Mouse (Mus musculus): ENCODE data around the gene Mcam. TPM values are rescaled to one million over a fixed set of nuclear protein-coding genes. Genes with fewer than 3 reads are reported as not detected.

Gene Mcam
- polyA plus RNA-seq (2015; fragmentation: Nextera tagmentation; extraction: Ambion mirVana), result 4.4 and 4.8 TPM in 2 replicates

DNA sequence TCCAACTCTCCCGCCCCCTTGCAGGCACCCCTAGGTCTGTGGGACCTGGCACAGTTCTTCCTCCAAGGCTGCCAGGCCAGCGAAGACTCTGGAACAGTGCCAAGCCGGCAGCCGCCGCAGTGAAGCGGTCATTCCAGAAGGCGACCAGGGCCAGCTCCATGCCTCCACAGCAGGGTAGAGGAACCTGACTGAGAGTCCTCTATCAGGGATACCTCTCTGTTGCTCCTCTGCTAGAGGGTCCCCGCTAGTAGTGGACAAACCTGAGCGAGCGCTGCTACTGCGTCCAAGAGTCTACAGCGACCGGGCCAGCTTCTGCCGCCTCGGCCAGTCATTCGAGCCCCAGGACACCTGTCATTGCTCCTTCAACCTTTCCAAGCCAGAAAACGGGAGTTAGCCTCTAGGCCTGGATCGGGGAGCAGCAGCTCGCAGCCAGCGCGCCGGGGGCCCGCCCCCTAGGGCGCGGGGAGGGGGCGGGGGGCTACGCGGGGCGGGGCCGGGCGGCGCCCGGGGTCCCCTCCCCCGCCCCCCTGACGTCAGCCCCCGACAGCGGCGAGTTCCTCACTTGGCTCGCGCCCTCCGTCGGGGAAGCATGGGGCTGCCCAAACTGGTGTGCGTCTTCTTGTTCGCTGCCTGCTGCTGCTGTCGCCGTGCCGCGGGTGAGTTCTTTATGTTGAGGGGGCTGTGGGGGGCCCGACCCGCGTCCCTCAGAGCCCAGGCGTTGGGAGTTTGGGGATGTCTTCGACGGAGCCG lies at the start of gene Mcam:
Gene Mcam, plus strand, starts transcription at position 369 of the 750 bp plus-strand sequence.
- no peak for ATAC-seq (ENCODE audit: insufficient read depth)
- Histone ChIP-seq H3K9ac (peak within 1 kb of the TSS; percentile 1; the same call in 1 of the 2 replicates), H3K4me1 (replicated peaks) (peaks cover 31% of the 10 kb centered on the region), H3K36me3 (replicated peaks) (no peaks in the 10 kb centered on the region), H3K27me3 (peaks cover 82% of the 10 kb centered on the region), H3K9me3 (replicated peaks) (no peaks in the 10 kb centered on the region), H3K27ac (replicated peaks) (no peak within 1 kb of the TSS), H3K4me2 (peak within 1 kb of the TSS; percentile 69), H3K4me3 (replicated peaks) (peak within 1 kb of the TSS; percentile 51)
- WGBS (ENCODE audit: insufficient replicate concordance), result 3% methylated on average over 54 of the region's 55 CpGs

GRCm38 (mm10) chr9:44084659-44085229 lies 49.5 kb upstream of the Mcam start:
- Histone ChIP-seq H3K4me2 (peak overlapping the region; percentile 95), H3K9ac (peak overlapping the region; percentile 45), H3K27ac (replicated peaks) (no peak overlapping the region), H3K9me3 (replicated peaks) (no peaks in the 10 kb centered on the region), H3K27me3 (peaks cover 76% of the 10 kb centered on the region), H3K4me3 (replicated peaks) (peak overlapping the region; percentile 61), H3K4me1 (replicated peaks) (peaks cover 47% of the 10 kb centered on the region), H3K36me3 (replicated peaks) (no peaks in the 10 kb centered on the region)
- under 1% methylated on average over 58 of the region's 62 CpGs for WGBS (ENCODE audit: insufficient replicate concordance)
- ATAC-seq (ENCODE audit: insufficient read depth), result peak; percentile 77

DNA sequence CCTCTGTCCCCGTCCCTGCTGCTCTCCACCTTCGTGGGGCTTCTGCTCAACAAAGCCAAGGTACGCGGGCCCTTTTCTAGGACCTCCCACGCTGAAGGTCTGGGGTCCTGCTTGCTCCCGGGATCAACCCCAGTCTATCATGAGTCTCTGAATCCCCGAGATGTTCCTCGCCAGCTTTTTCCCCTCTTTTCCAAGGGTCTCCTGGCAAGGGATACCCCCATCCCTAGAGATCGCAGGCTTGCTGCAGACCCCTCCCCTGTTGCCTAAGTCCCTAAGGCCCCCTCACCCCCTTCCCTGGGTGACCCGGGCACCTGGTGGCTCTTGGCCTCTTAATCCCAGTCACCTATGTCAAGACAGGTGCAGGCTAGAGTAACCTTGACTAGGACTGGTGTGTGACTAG lies 49.0 kb upstream of the Mcam start:
- 7% methylated on average over 10 of the region's 10 CpGs for WGBS (ENCODE audit: insufficient replicate concordance)
- H3K27ac ChIP-seq (replicated peaks), result no peak overlapping the region
- H3K4me1 ChIP-seq (replicated peaks), result peaks cover 51% of the 10 kb centered on the region
- H3K36me3 ChIP-seq (replicated peaks), result no peaks in the 10 kb centered on the region
- H3K4me3 ChIP-seq (replicated peaks), result peak overlapping the region; percentile 61
- peaks cover 76% of the 10 kb centered on the region for H3K27me3 ChIP-seq
- H3K4me2 ChIP-seq, result peak overlapping the region; percentile 95
- H3K9ac ChIP-seq, result peak overlapping the region; percentile 45
- 0 out of 2 replicates have a peak, but pooled peaks have one; percentile 5 for ATAC-seq (ENCODE audit: insufficient read depth)
- no peaks in the 10 kb centered on the region for H3K9me3 ChIP-seq (replicated peaks)

- 66% methylated on average over 15 of the region's 15 CpGs for WGBS (ENCODE audit: insufficient replicate concordance)
- Histone ChIP-seq H3K4me1 (replicated peaks) (peaks cover 51% of the 10 kb centered on the region), H3K9me3 (replicated peaks) (no peaks in the 10 kb centered on the region), H3K9ac (no peak overlapping the region), H3K36me3 (replicated peaks) (no peaks in the 10 kb centered on the region), H3K27ac (replicated peaks) (no peak overlapping the region), H3K27me3 (peaks cover 76% of the 10 kb centered on the region), H3K4me3 (replicated peaks) (no peak overlapping the region), H3K4me2 (peak overlapping the region; percentile 95)
- ATAC-seq (ENCODE audit: insufficient read depth), result no peak
These were observed 48.3 kb upstream of the Mcam start for GRCm38 (mm10) chr9:44085741-44086665.

GRCm38 (mm10) chr9:44086960-44087359 lies 47.3 kb upstream of the Mcam start:
- no peak overlapping the region for H3K27ac ChIP-seq (replicated peaks)
- peaks cover 51% of the 10 kb centered on the region for H3K4me1 ChIP-seq (replicated peaks)
- H3K9ac ChIP-seq, result no peak overlapping the region
- WGBS (ENCODE audit: insufficient replicate concordance), result 71% methylated on average over 10 of the region's 10 CpGs
- ATAC-seq (ENCODE audit: insufficient read depth), result no peak
- no peak overlapping the region for H3K4me2 ChIP-seq
- H3K27me3 ChIP-seq, result peaks cover 70% of the 10 kb centered on the region
- H3K36me3 ChIP-seq (replicated peaks), result 0 out of 2 replicates have a peak, but pooled peaks cover 2% of the 10 kb centered on the region
- no peaks in the 10 kb centered on the region for H3K9me3 ChIP-seq (replicated peaks)
- no peak overlapping the region for H3K4me3 ChIP-seq (replicated peaks)

GRCm38 (mm10) chr9:44087761-44088455 lies 46.4 kb upstream of the Mcam start:
- Histone ChIP-seq H3K27ac (replicated peaks) (no peak overlapping the region), H3K27me3 (peaks cover 60% of the 10 kb centered on the region), H3K4me3 (replicated peaks) (no peak overlapping the region), H3K4me2 (0 out of 2 replicates have a peak overlapping the region, but pooled peaks have one; percentile 1), H3K36me3 (replicated peaks) (0 out of 2 replicates have a peak, but pooled peaks cover 2% of the 10 kb centered on the region), H3K9ac (no peak overlapping the region), H3K9me3 (replicated peaks) (no peaks in the 10 kb centered on the region), H3K4me1 (replicated peaks) (peaks cover 51% of the 10 kb centered on the region)
- ATAC-seq (ENCODE audit: insufficient read depth), result no peak
- 25% methylated on average over 15 of the region's 15 CpGs for WGBS (ENCODE audit: insufficient replicate concordance)

GRCm38 (mm10) chr9:44088877-44089608 lies 45.2 kb upstream of the Mcam start:
- peak overlapping the region; percentile 38 for H3K4me2 ChIP-seq
- no peak for ATAC-seq (ENCODE audit: insufficient read depth)
- H3K4me1 ChIP-seq (replicated peaks), result peaks cover 44% of the 10 kb centered on the region
- H3K36me3 ChIP-seq (replicated peaks), result 0 out of 2 replicates have a peak, but pooled peaks cover 4% of the 10 kb centered on the region
- peaks cover 49% of the 10 kb centered on the region for H3K27me3 ChIP-seq
- H3K9me3 ChIP-seq (replicated peaks), result no peaks in the 10 kb centered on the region
- 19% methylated on average over 12 of the region's 12 CpGs for WGBS (ENCODE audit: insufficient replicate concordance)
- H3K27ac ChIP-seq (replicated peaks), result peak overlapping the region; percentile 49; the same call in 1 of the 2 replicates
- no peak overlapping the region for H3K9ac ChIP-seq
- H3K4me3 ChIP-seq (replicated peaks), result no peak overlapping the region

- no peak for ATAC-seq (ENCODE audit: insufficient read depth)
- 47% methylated on average over 24 of the region's 24 CpGs for WGBS (ENCODE audit: insufficient replicate concordance)
- no peak overlapping the region for H3K4me3 ChIP-seq (replicated peaks)
- no peak overlapping the region for H3K4me2 ChIP-seq
- H3K9ac ChIP-seq, result no peak overlapping the region
- 0 out of 2 replicates have a peak, but pooled peaks cover 4% of the 10 kb centered on the region for H3K36me3 ChIP-seq (replicated peaks)
- H3K9me3 ChIP-seq (replicated peaks), result no peaks in the 10 kb centered on the region
- peaks cover 24% of the 10 kb centered on the region for H3K4me1 ChIP-seq (replicated peaks)
- 0 out of 2 replicates have a peak, but pooled peaks cover 4% of the 10 kb centered on the region for H3K27me3 ChIP-seq
- H3K27ac ChIP-seq (replicated peaks), result no peak overlapping the region
These were observed 40.4 kb upstream of the Mcam start for GRCm38 (mm10) chr9:44093612-44094503.

DNA sequence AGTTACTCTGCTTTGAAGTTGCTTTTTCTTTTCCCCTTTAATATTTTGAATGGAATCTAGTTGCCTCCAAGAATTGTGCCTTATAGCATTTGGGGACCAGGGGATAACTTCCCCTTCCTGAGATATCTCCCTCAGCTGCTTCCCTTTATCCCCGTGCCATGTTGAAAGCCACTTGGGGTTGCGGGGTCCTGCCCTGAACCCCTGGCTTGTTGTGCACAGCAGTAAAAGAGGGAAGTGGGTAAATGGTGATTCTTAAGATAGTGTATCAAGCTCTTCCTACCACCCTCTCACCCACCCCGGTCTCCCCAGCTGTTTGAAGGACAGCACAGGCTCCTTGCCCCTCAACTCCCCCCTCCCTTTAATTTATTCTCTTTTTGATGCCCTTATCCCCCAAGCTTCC lies 39.5 kb upstream of the Mcam start:
- H3K27me3 ChIP-seq, result no peaks in the 10 kb centered on the region
- 23% methylated on average over 3 of the region's 3 CpGs for WGBS (ENCODE audit: insufficient replicate concordance)
- H3K27ac ChIP-seq (replicated peaks), result no peak overlapping the region
- H3K36me3 ChIP-seq (replicated peaks), result 0 out of 2 replicates have a peak, but pooled peaks cover 4% of the 10 kb centered on the region
- no peak overlapping the region for H3K4me3 ChIP-seq (replicated peaks)
- H3K9me3 ChIP-seq (replicated peaks), result no peaks in the 10 kb centered on the region
- H3K4me2 ChIP-seq, result no peak overlapping the region
- ATAC-seq (ENCODE audit: insufficient read depth), result no peak
- H3K4me1 ChIP-seq (replicated peaks), result peaks cover 16% of the 10 kb centered on the region
- no peak overlapping the region for H3K9ac ChIP-seq
